In genomic region chr10:41827784-41828183, GRCm38 (mm10) we compare ENCODE assay signal across 19 mouse cellular contexts. TPM values are rescaled to one million over a fixed set of nuclear protein-coding genes. Genes with fewer than 3 reads are reported as not detected.
DNase-seq lines count a peak whose midpoint lies in the region; ATAC-seq and TF ChIP-seq lines count a peak whose summit lies in the region.
"Had no signal": no experiment of that assay in that cellular context is flagged by ENCODE, and none has a peak within 500 bp of the region (broad histone marks: within the 10 kb centered on the region; RNA-seq: fewer than 3 reads in every experiment).

No protein-coding gene starts in this region.

- DNase-seq in heart, adult 11 months = peak; percentile 61
- DNase-seq in heart, adult 9 months (ENCODE audit: low spot score in 2 of 2) = no peak
- no peak for DNase-seq in stomach, postnatal 0 days (ENCODE audit: low spot score)
- no peak for DNase-seq in cerebellum, adult 2 months
- no peak for DNase-seq in left cerebral cortex, adult 9 months (ENCODE audit: low spot score in 2 of 2)
- DNase-seq in lung, postnatal 14 days = no peak
- DNase-seq: adrenal gland, postnatal 14 days; cerebellum, adult 11-12 months; cerebellum, adult 9-11 months; cerebellum, postnatal 36 days; forebrain, postnatal 0 days; heart, postnatal 36 days had no signal

- H3K9ac ChIP-seq in stomach, embryonic 15.5 days = no peak overlapping the region
- H3K9ac ChIP-seq in stomach, postnatal 0 days (ENCODE audit: low read length) = no peak overlapping the region
- H3K9ac ChIP-seq: forebrain, embryonic 13.5 days; forebrain, postnatal 0 days; heart, embryonic 13.5 days; hindbrain, embryonic 15.5 days had no signal

- no peak for TF ChIP-seq POLR2A in cerebellum, adult 2 months (IDR thresholded peaks at IDR 0.05; ENCODE audit: borderline replicate concordance, insufficient read depth, low read length)

- H3K4me3 ChIP-seq in stomach, embryonic 15.5 days (replicated peaks) = no peak overlapping the region
- no peak overlapping the region for H3K4me3 ChIP-seq in stomach, postnatal 0 days (ENCODE audit: low read depth, low read length)
- no peak overlapping the region for H3K4me3 ChIP-seq in cerebellum, adult 2 months (replicated peaks; ENCODE audit: insufficient read depth, low read depth, low read length)
- H3K4me3 ChIP-seq: embryonic facial prominence, embryonic 10.5 days; forebrain, embryonic 13.5 days; heart, embryonic 13.5 days; hindbrain, embryonic 15.5 days had no signal

- no peak for TF ChIP-seq CTCF in stomach, postnatal 0 days (IDR thresholded peaks at IDR 0.05; ENCODE audit: low read depth)
- TF ChIP-seq CTCF in cerebellum, adult 2 months (IDR thresholded peaks at IDR 0.05; ENCODE audit: borderline replicate concordance, insufficient read depth, low read depth, low read length) = no peak

- no peaks in the 10 kb centered on the region for H3K9me3 ChIP-seq in stomach, embryonic 15.5 days
- no peaks in the 10 kb centered on the region for H3K9me3 ChIP-seq in stomach, postnatal 0 days (ENCODE audit: control insufficient read depth, low read length)
- H3K9me3 ChIP-seq: embryonic facial prominence, embryonic 10.5 days; forebrain, embryonic 13.5 days; heart, embryonic 13.5 days; hindbrain, embryonic 15.5 days had no signal

- H3K4me2 ChIP-seq in stomach, embryonic 15.5 days = no peak overlapping the region
- no peak overlapping the region for H3K4me2 ChIP-seq in stomach, postnatal 0 days (replicated peaks; ENCODE audit: low read depth)
- H3K4me2 ChIP-seq: forebrain, embryonic 13.5 days; heart, embryonic 13.5 days; hindbrain, embryonic 15.5 days had no signal

- WGBS in stomach, embryonic 15.5 days = 85% methylated on average over 4 of the region's 4 CpGs
- WGBS in stomach, postnatal 0 days = 83% methylated on average over 4 of the region's 4 CpGs
- 93% methylated on average over 4 of the region's 4 CpGs for WGBS in cerebellum, adult 2 months

- no peak for TF ChIP-seq EP300 in stomach, postnatal 0 days (optimal IDR thresholded peaks at IDR 0.05)

- peak overlapping the region; percentile 40; the same call in 1 of the 2 replicates for H3K27ac ChIP-seq in stomach, embryonic 15.5 days
- H3K27ac ChIP-seq in stomach, postnatal 0 days (replicated peaks) = no peak overlapping the region
- H3K27ac ChIP-seq in cerebellum, adult 2 months (ENCODE audit: insufficient read depth, low read length) = no peak overlapping the region
- H3K27ac ChIP-seq: embryonic facial prominence, embryonic 10.5 days; forebrain, embryonic 13.5 days; heart, embryonic 13.5 days; hindbrain, embryonic 15.5 days had no signal

- no peak for ATAC-seq in stomach, embryonic 15.5 days (ENCODE audit: insufficient read depth, low FRiP score, low read depth)
- ATAC-seq in stomach, postnatal 0 days (ENCODE audit: low FRiP score, low TSS enrichment) = no peak
- ATAC-seq in megakaryocyte, adult 5-6 weeks (ENCODE audit: poor library complexity, severe bottlenecking) = peak; percentile 60
- ATAC-seq: forebrain, embryonic 13.5 days; forebrain, postnatal 0 days; intestine, embryonic 16.5 days had no signal

- no peaks in the 10 kb centered on the region for H3K27me3 ChIP-seq in stomach, embryonic 15.5 days (replicated peaks)
- H3K27me3 ChIP-seq in stomach, postnatal 0 days (ENCODE audit: control insufficient read depth, insufficient read depth, low read length) = no peaks in the 10 kb centered on the region
- no peaks in the 10 kb centered on the region for H3K27me3 ChIP-seq in cerebellum, adult 2 months (ENCODE audit: control insufficient read depth, insufficient read depth, low read length)
- H3K27me3 ChIP-seq: forebrain, embryonic 13.5 days; heart, embryonic 13.5 days; hindbrain, embryonic 15.5 days had no signal

- H3K4me1 ChIP-seq in stomach, embryonic 15.5 days = no peaks in the 10 kb centered on the region
- H3K4me1 ChIP-seq in stomach, postnatal 0 days (replicated peaks; ENCODE audit: control insufficient read depth, insufficient read depth) = no peaks in the 10 kb centered on the region
- H3K4me1 ChIP-seq in cerebellum, adult 2 months (ENCODE audit: control insufficient read depth, insufficient read depth, low read length) = peaks cover 18% of the 10 kb centered on the region
- H3K4me1 ChIP-seq: forebrain, embryonic 13.5 days had no signal

- H3K36me3 ChIP-seq in stomach, embryonic 15.5 days = no peaks in the 10 kb centered on the region
- H3K36me3 ChIP-seq in stomach, postnatal 0 days (ENCODE audit: control insufficient read depth, insufficient read depth, low read length) = no peaks in the 10 kb centered on the region
- H3K36me3 ChIP-seq: embryonic facial prominence, embryonic 10.5 days; heart, embryonic 13.5 days; hindbrain, embryonic 15.5 days had no signal

RNA-seq across cellular contexts. Expression of gene Sesn1, which starts 18.0 kb away (rescaled TPM):
- polyA plus RNA-seq in stomach, embryonic 15.5 days (2015; fragmentation: Nextera tagmentation; extraction: Ambion mirVana) = 32.4 and 33.3 TPM in 2 replicates
- 18.2 and 20.1 TPM in 2 replicates for polyA plus RNA-seq in stomach, postnatal 0 days (2015; fragmentation: Nextera tagmentation; extraction: Ambion mirVana)
- 19.4 and 21.5 TPM in 2 replicates for total RNA-seq in megakaryocyte, adult 5-6 weeks (2015)
- 15.1 and 15.7 TPM in 2 replicates for total RNA-seq in megakaryocyte, adult 5-6 weeks (2017)
- polyA plus RNA-seq in cerebellum, adult 2 months (2012; rRNA removed) = 67.7 and 76.9 TPM in 2 replicates

RNA-seq across cellular contexts. Expression of gene Cep57l1, which starts 18.1 kb away (rescaled TPM):
- 21.2 and 22.1 TPM in 2 replicates for polyA plus RNA-seq in stomach, embryonic 15.5 days (2015; fragmentation: Nextera tagmentation; extraction: Ambion mirVana)
- polyA plus RNA-seq in stomach, postnatal 0 days (2015; fragmentation: Nextera tagmentation; extraction: Ambion mirVana) = 5.3 and 6.0 TPM in 2 replicates
- total RNA-seq in megakaryocyte, adult 5-6 weeks (2015) = 14.4 and 18.6 TPM in 2 replicates
- total RNA-seq in megakaryocyte, adult 5-6 weeks (2017) = 21.2 and 28.0 TPM in 2 replicates
- polyA plus RNA-seq in cerebellum, adult 2 months (2012; rRNA removed) = 5.3 and 5.4 TPM in 2 replicates
